Mouse (Mus musculus): ENCODE data around the gene Snrpd3.

DNA sequence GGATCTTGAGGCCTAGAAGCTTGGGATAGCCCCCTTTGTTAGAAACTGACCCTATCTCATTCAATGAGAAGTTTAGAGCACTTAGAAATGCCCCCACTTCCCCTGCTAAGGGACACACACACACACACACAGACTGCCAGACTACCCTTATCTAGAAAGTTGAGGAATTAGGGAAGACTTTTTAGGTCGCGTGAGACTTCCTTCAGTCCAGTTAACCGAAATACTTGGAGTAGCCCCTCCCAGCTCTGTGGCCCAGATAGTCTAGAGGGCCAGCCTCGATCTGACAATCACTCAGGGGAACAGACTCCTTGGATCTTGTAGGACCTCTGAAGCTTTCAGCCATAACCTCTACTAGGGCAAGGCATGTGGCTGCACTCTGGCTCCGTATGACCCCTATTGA lies 50.7 kb downstream of the Snrpd3 start:
- TF ChIP-seq GATA1 (IDR thresholded peaks at IDR 0.05; ENCODE audit: low read length) (no peak), TAL1 (IDR thresholded peaks at IDR 0.05; ENCODE audit: low read length) (no peak)

Data from erythroblast, embryonic 14.5 days (primary cell).